Mouse (Mus musculus): ENCODE data around the gene Naa80. TPM values are rescaled to one million over a fixed set of nuclear protein-coding genes. Genes with fewer than 3 reads are reported as not detected.

Naa80 gene
- polyA plus RNA-seq, 1 experiment: 19.5 TPM

GRCm38 (mm10) chr9:107603251-107603650 is 24.6 kb downstream of the Naa80 start:
- Histone ChIP-seq H3K27ac (ENCODE audit: insufficient read depth, low read length) (no peak overlapping the region), H3K4me1 (ENCODE audit: control insufficient read depth, insufficient read depth, low read length) (no peaks in the 10 kb centered on the region), H3K4me3 (replicated peaks; ENCODE audit: insufficient read depth, low read depth, low read length) (no peak overlapping the region), H3K27me3 (ENCODE audit: control insufficient read depth, insufficient read depth, low read length) (no peaks in the 10 kb centered on the region)
- no peak for DNase-seq
- WGBS: 84% methylated on average over 6 of the region's 6 CpGs
- TF ChIP-seq POLR2A (IDR thresholded peaks at IDR 0.05; ENCODE audit: borderline replicate concordance, insufficient read depth, low read length) (no peak), CTCF (IDR thresholded peaks at IDR 0.05; ENCODE audit: borderline replicate concordance, insufficient read depth, low read depth, low read length) (no peak)

DNA sequence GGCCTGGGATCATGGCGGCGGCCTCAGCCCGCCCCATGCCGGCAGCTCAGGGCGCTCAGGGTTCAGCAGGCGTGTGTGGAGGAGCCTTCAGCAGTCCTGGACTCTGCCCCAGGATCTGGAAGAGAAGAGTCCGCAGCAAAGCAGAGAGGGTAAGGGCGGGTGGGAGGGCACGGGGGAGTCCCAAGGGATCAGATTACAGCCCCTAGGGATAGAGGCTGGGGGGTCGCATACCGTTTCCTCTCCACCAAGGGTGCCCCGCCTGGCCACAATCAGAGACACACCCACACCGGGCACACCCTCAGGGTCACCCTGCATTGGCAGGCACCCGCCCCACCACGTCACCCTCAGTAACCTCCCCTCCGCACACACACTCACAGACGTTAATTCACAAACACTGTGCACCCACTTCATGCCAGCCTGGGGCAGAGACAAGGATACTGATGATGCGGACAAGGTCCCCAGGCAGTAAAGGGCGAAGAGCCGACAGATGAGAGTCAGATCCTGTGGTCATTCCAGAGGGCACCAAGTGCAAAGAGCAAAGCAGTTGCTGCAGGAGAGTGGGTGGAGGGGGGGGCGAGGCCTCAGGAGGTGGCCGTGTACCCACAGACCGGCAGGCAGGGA is 26.5 kb downstream of the Naa80 start:
- no peak for DNase-seq
- Histone ChIP-seq H3K27me3 (ENCODE audit: control insufficient read depth, insufficient read depth, low read length) (no peaks in the 10 kb centered on the region), H3K4me3 (replicated peaks; ENCODE audit: insufficient read depth, low read depth, low read length) (no peak overlapping the region), H3K27ac (ENCODE audit: insufficient read depth, low read length) (no peak overlapping the region), H3K4me1 (ENCODE audit: control insufficient read depth, insufficient read depth, low read length) (no peaks in the 10 kb centered on the region)
- no peak for TF ChIP-seq CTCF (IDR thresholded peaks at IDR 0.05; ENCODE audit: borderline replicate concordance, insufficient read depth, low read depth, low read length)
- TF ChIP-seq POLR2A (IDR thresholded peaks at IDR 0.05; ENCODE audit: borderline replicate concordance, insufficient read depth, low read length): no peak
- WGBS: 53% methylated on average over 23 of the region's 23 CpGs

DNA sequence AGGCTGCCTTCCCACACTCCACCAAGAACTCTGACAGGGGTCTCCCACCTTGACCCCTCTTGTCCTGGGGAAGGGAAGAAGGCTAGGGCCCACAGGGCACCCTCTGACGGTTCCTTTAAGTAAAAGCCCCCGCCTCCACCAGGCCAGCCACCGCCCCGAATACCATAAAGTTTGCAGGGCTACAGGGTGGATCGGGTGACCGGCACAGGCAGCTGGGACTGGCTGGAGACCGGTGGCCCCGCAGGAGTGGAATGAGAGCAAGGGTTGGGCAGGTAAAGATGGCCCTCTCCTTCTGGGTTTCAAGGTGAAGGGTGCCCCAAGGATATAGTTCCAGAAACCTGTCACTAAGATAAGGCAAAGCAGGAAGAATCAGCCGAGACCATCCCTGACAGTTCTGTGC is 27.9 kb downstream of the Naa80 start:
- WGBS: 48% methylated on average over 9 of the region's 9 CpGs
- no peak for TF ChIP-seq POLR2A (IDR thresholded peaks at IDR 0.05; ENCODE audit: borderline replicate concordance, insufficient read depth, low read length)
- no peak for TF ChIP-seq CTCF (IDR thresholded peaks at IDR 0.05; ENCODE audit: borderline replicate concordance, insufficient read depth, low read depth, low read length)

GRCm38 (mm10) chr9:107607036-107607435 is 28.3 kb downstream of the Naa80 start:
- WGBS: 81% methylated on average over 2 of the region's 2 CpGs
- no peak overlapping the region for H3K27ac ChIP-seq (ENCODE audit: insufficient read depth, low read length)
- no peak for TF ChIP-seq CTCF (IDR thresholded peaks at IDR 0.05; ENCODE audit: borderline replicate concordance, insufficient read depth, low read depth, low read length)
- no peaks in the 10 kb centered on the region for H3K27me3 ChIP-seq (ENCODE audit: control insufficient read depth, insufficient read depth, low read length)
- DNase-seq: no peak
- H3K4me3 ChIP-seq (replicated peaks; ENCODE audit: insufficient read depth, low read depth, low read length): no peak overlapping the region
- peaks cover 6% of the 10 kb centered on the region for H3K4me1 ChIP-seq (ENCODE audit: control insufficient read depth, insufficient read depth, low read length)

More for the DNA sequence above, 27.9 kb downstream of the Naa80 start:
- Histone ChIP-seq H3K4me1 (ENCODE audit: control insufficient read depth, insufficient read depth, low read length) (peaks cover 2% of the 10 kb centered on the region; the same call in 1 of the 2 replicates), H3K27ac (ENCODE audit: insufficient read depth, low read length) (no peak overlapping the region), H3K27me3 (ENCODE audit: control insufficient read depth, insufficient read depth, low read length) (no peaks in the 10 kb centered on the region), H3K4me3 (replicated peaks; ENCODE audit: insufficient read depth, low read depth, low read length) (no peak overlapping the region)
- no peak for DNase-seq

- DNase-seq: no peak
- Histone ChIP-seq H3K27me3 (ENCODE audit: control insufficient read depth, insufficient read depth, low read length) (no peaks in the 10 kb centered on the region), H3K4me3 (replicated peaks; ENCODE audit: insufficient read depth, low read depth, low read length) (no peak overlapping the region), H3K4me1 (ENCODE audit: control insufficient read depth, insufficient read depth, low read length) (peaks cover 9% of the 10 kb centered on the region), H3K27ac (ENCODE audit: insufficient read depth, low read length) (no peak overlapping the region)
- WGBS: 74% methylated on average over 9 of the region's 9 CpGs
- no peak for TF ChIP-seq CTCF (IDR thresholded peaks at IDR 0.05; ENCODE audit: borderline replicate concordance, insufficient read depth, low read depth, low read length)
- TF ChIP-seq POLR2A (IDR thresholded peaks at IDR 0.05; ENCODE audit: borderline replicate concordance, insufficient read depth, low read length): no peak
These were observed 29.1 kb downstream of the Naa80 start for GRCm38 (mm10) chr9:107607653-107608245.

- Histone ChIP-seq H3K27me3 (ENCODE audit: control insufficient read depth, insufficient read depth, low read length) (no peaks in the 10 kb centered on the region), H3K4me1 (ENCODE audit: control insufficient read depth, insufficient read depth, low read length) (peaks cover 9% of the 10 kb centered on the region), H3K27ac (ENCODE audit: insufficient read depth, low read length) (no peak within 1 kb of the TSS), H3K4me3 (replicated peaks; ENCODE audit: insufficient read depth, low read depth, low read length) (no peak within 1 kb of the TSS)
- TF ChIP-seq CTCF (IDR thresholded peaks at IDR 0.05; ENCODE audit: borderline replicate concordance, insufficient read depth, low read depth, low read length) (no peak), POLR2A (IDR thresholded peaks at IDR 0.05; ENCODE audit: borderline replicate concordance, insufficient read depth, low read length) (no peak)
- 53% methylated on average over 12 of the region's 12 CpGs for WGBS
- DNase-seq: no peak
These were observed 30.2 kb downstream of the Naa80 start, which contains the start of gene Sema3b for GRCm38 (mm10) chr9:107608741-107609432. TSS of gene Sema3b (minus strand) at chr9:107609229.

GRCm38 (mm10) chr9:107609433-107609830 is 30.7 kb downstream of the Naa80 start:
- Histone ChIP-seq H3K27ac (ENCODE audit: insufficient read depth, low read length) (no peak overlapping the region), H3K27me3 (ENCODE audit: control insufficient read depth, insufficient read depth, low read length) (no peaks in the 10 kb centered on the region), H3K4me3 (replicated peaks; ENCODE audit: insufficient read depth, low read depth, low read length) (no peak overlapping the region), H3K4me1 (ENCODE audit: control insufficient read depth, insufficient read depth, low read length) (peaks cover 9% of the 10 kb centered on the region)
- no peak for DNase-seq
- WGBS: 75% methylated on average over 4 of the region's 4 CpGs
- TF ChIP-seq CTCF (IDR thresholded peaks at IDR 0.05; ENCODE audit: borderline replicate concordance, insufficient read depth, low read depth, low read length): no peak
- TF ChIP-seq POLR2A (IDR thresholded peaks at IDR 0.05; ENCODE audit: borderline replicate concordance, insufficient read depth, low read length): no peak
